Mouse (Mus musculus) cerebellum, adult 2 months (tissue): ENCODE results near the gene Mta3.

Experiments
- CTCF ChIP-seq: fragments of 200-500 bp; IDR thresholded peaks from 2 replicates; pipeline ENCODE4 v1.5.1; 2011; ENCODE audit warnings: low read depth, mild to moderate bottlenecking, control low read depth, low read length, moderate library complexity, borderline replicate concordance; ENCODE audit not compliant: insufficient read depth
- POLR2A ChIP-seq: fragments of 200-500 bp; IDR thresholded peaks from 2 replicates; pipeline ENCODE4 v1.6.1; 2011; ENCODE audit warnings: low read length, control low read depth, borderline replicate concordance; ENCODE audit not compliant: insufficient read depth

GRCm38 (mm10) chr17:83792388-83792787 lies 86.4 kb downstream of the Mta3 start:
- TF ChIP-seq POLR2A = no peak
- no peak for TF ChIP-seq CTCF
